Mouse (Mus musculus) heart, embryonic 13.5 days (tissue): ENCODE results near the gene Drg2. TPM values are rescaled to one million over a fixed set of nuclear protein-coding genes. Genes with fewer than 3 reads are reported as not detected.
A peak's percentile ranks its signal among the peaks of the same experiment; 100 is the strongest.

ENCODE experiments used
- ATAC-seq: fragments of 200-750 bp; cut with Nextera tagmentation; 2 replicates; pipeline ENCODE4 v1.8.0; 2017; ENCODE audit warnings: moderate TSS enrichment; ENCODE audit not compliant: insufficient number of reproducible peaks, low FRiP score, low TSS enrichment; ENCODE audit errors: extremely low read depth
- H3K27ac ChIP-seq: fragments of 300-500 bp; sonication (generic); replicated peaks from 2 replicates; pipeline ENCODE4 v1.5.1; 2015; ENCODE audit warnings: moderate library complexity, mild to moderate bottlenecking, inconsistent platforms
- H3K27me3 ChIP-seq: fragments of 300-500 bp; sonication (generic); replicated peaks from 2 replicates; pipeline ENCODE4 v1.6.1; 2015; ENCODE audit warnings: mild to moderate bottlenecking, inconsistent platforms
- H3K36me3 ChIP-seq: fragments of 300-500 bp; sonication (generic); 2 replicates; pipeline ENCODE4 v1.6.1; 2015; ENCODE audit warnings: mild to moderate bottlenecking, inconsistent platforms
- H3K4me1 ChIP-seq: fragments of 300-500 bp; sonication (generic); 2 replicates; pipeline ENCODE4 v1.6.1; 2015; ENCODE audit warnings: inconsistent platforms
- H3K4me2 ChIP-seq: fragments of 300-500 bp; sonication (generic); 2 replicates; pipeline ENCODE4 v1.6.1; 2015; ENCODE audit warnings: inconsistent platforms, mild to moderate bottlenecking, moderate library complexity
- H3K4me3 ChIP-seq: fragments of 300-500 bp; sonication (generic); 2 replicates; pipeline ENCODE4 v1.5.1; 2015; ENCODE audit warnings: moderate library complexity, mild to moderate bottlenecking, inconsistent platforms
- H3K9ac ChIP-seq: fragments of 300-500 bp; sonication (generic); 2 replicates; pipeline ENCODE4 v1.6.1; 2015; ENCODE audit warnings: inconsistent platforms, mild to moderate bottlenecking, moderate library complexity
- H3K9me3 ChIP-seq: fragments of 300-500 bp; sonication (generic); 2 replicates; pipeline ENCODE4 v1.6.1; 2016; ENCODE audit warnings: inconsistent platforms
- WGBS: fragments of 180-500 bp; shearing (Covaris S2); methylation state at CpG from one replicate; pipeline ENCODE4 v1.1.7; 2015; ENCODE audit warnings: mixed read lengths; 5-methylcytosine and 5-hydroxymethylcytosine counted together
- polyA plus RNA-seq: library from polyadenylated mRNA; unstranded; fragments of >200 nt; fragmentation: Nextera tagmentation; extraction: Ambion mirVana; gene quantifications from 2 replicates; pipeline ENCODE4 v1.2.1, GENCODE M21; 2015

Gene Drg2
- polyA plus RNA-seq: 70.9 and 72.3 TPM in 2 replicates

DNA sequence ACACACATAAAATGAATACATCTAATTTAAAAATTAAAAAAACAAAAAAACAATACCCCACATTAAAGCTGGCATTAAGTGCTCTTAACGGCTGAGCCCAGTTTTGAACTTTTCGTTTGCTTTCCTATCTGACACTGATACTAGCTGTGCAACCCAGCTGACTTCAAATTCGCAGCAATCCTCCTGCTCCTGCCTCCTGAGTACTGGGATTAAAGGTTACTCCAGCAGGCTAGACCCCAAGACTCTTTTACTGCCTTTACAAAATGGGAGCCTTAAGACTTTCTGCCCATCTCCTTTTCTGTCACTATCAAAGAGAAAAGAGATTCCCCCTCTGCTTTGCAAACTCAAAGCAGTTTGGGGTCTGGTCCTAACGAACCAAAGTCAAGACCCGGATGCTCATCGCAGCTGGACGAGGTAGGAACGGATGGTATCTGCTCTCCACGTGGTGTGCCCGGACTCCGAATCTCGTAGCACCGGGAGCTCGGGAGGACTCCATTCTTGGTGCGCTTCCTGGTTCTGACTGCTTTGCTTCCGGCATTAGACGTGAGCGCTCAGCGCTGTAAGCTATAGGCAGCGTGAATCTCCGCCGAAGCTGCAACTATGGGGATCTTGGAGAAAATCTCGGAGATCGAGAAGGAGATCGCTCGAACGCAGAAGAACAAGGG is at the start of gene Drg2:
Gene Drg2, plus strand, starts transcription at position 512 of the 665 bp plus-strand sequence.
- 4% methylated on average over 27 of the region's 27 CpGs for WGBS
- peak within 1 kb of the TSS; percentile 81 for H3K4me2 ChIP-seq
- peaks cover 12% of the 10 kb centered on the region for H3K4me1 ChIP-seq
- ATAC-seq: peak; percentile 51; the same call in 1 of the 2 replicates
- H3K27me3 ChIP-seq: no peaks in the 10 kb centered on the region
- no peaks in the 10 kb centered on the region for H3K9me3 ChIP-seq
- H3K9ac ChIP-seq: peak within 1 kb of the TSS; percentile 95
- peak within 1 kb of the TSS; percentile 75 for H3K4me3 ChIP-seq
- peaks cover 32% of the 10 kb centered on the region for H3K36me3 ChIP-seq
- peak within 1 kb of the TSS; percentile 75 for H3K27ac ChIP-seq

DNA sequence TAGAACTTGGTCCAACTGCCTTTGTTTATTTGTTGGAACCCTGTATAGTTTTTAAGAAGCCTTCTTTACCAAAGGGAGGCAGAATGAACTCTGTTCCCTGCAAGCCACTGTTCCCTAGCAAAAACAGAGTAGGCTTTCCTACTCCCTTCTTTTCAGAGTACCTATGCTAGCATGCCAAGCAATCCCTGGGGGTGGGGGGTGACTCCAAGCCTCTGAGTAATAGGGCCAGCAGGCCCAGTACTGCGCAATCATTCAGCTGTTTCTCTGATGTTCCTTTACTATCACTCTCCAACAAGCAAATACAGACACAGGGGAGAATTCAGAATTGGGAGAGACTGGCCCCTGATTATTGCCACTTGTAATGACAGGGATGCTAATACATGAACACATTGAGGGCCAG is 47.8 kb upstream of the Drg2 start:
- Histone ChIP-seq H3K4me2 (no peak overlapping the region), H3K9ac (no peak overlapping the region), H3K27ac (no peak overlapping the region), H3K4me3 (no peak overlapping the region), H3K27me3 (no peaks in the 10 kb centered on the region), H3K36me3 (peaks cover 78% of the 10 kb centered on the region), H3K9me3 (no peaks in the 10 kb centered on the region), H3K4me1 (no peaks in the 10 kb centered on the region)
- WGBS: 97% methylated on average over 1 of the region's 1 CpGs
- no peak for ATAC-seq

DNA sequence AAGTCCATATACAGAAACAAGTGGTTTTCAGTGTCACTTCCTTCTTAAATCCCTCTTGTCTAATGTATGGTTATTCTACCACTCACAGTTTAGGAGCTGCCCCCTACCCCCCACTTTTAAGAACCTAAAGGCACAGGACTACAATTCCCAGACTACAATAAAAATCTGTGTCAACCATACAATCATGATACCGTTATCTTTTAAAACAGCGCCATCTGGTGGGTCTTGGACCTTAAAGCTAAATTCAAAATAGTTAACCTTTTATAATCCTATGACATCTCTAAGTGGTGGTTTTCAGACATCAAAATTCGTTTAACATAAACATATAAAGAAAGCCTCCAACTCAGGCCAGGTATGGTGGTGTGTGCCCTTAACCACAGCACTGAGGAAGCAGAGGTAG is 42.2 kb upstream of the Drg2 start:
- H3K36me3 ChIP-seq: peaks cover 22% of the 10 kb centered on the region
- ATAC-seq: no peak
- no peak overlapping the region for H3K4me3 ChIP-seq
- no peak overlapping the region for H3K4me2 ChIP-seq
- no peaks in the 10 kb centered on the region for H3K9me3 ChIP-seq
- H3K4me1 ChIP-seq: peaks cover 15% of the 10 kb centered on the region
- no peak overlapping the region for H3K9ac ChIP-seq
- 16% methylated on average over 3 of the region's 3 CpGs for WGBS
- H3K27me3 ChIP-seq: no peaks in the 10 kb centered on the region
- H3K27ac ChIP-seq: no peak overlapping the region

DNA sequence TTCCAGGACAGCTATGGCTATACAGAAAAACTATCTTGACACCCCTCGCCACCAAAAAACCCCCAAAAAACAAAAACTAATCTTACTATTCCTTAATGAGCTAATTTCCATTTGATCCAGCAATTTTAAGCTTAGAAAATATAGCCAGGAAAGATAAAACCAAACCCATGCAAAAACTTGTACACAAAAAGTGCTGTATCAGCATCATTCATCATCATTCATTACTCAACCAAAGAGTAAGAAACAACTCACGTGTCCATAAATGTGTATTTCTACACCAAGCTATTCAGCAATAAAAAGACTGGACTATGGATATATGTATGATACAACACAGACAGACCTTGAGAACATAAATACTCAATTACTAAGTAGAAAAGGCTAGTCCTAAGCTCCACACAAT is 41.5 kb upstream of the Drg2 start:
- 81% methylated on average over 2 of the region's 2 CpGs for WGBS
- Histone ChIP-seq H3K27ac (no peak overlapping the region), H3K27me3 (no peaks in the 10 kb centered on the region), H3K4me2 (no peak overlapping the region), H3K4me1 (peaks cover 15% of the 10 kb centered on the region), H3K9ac (no peak overlapping the region), H3K9me3 (no peaks in the 10 kb centered on the region), H3K4me3 (no peak overlapping the region), H3K36me3 (peaks cover 15% of the 10 kb centered on the region)
- ATAC-seq: no peak

DNA sequence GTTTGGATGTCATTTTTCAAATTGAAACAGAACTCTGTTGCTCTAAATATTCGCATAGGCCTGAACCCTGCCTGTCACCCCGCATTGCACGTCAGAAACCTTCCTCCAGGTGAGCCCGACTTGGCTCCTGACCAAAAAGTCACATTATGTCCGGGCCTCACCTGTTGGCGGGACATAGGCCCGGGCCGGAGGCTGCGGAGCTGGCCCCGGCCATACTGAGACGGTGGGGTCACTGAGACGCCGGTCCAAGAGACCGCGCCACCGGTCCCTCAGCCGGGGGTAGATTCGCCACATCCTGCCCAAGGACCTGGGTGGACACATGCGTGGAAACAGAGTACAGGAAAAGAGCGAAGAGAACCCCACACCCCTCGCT is 37.8 kb upstream of the Drg2 start:
- Histone ChIP-seq H3K36me3 (no peaks in the 10 kb centered on the region), H3K4me3 (peak overlapping the region; percentile 98), H3K27me3 (no peaks in the 10 kb centered on the region), H3K9me3 (no peaks in the 10 kb centered on the region), H3K4me2 (peak overlapping the region; percentile 88), H3K9ac (peak overlapping the region; percentile 94), H3K27ac (peak overlapping the region; percentile 76), H3K4me1 (peaks cover 30% of the 10 kb centered on the region)
- peak; percentile 45 for ATAC-seq
- under 1% methylated on average over 21 of the region's 21 CpGs for WGBS

DNA sequence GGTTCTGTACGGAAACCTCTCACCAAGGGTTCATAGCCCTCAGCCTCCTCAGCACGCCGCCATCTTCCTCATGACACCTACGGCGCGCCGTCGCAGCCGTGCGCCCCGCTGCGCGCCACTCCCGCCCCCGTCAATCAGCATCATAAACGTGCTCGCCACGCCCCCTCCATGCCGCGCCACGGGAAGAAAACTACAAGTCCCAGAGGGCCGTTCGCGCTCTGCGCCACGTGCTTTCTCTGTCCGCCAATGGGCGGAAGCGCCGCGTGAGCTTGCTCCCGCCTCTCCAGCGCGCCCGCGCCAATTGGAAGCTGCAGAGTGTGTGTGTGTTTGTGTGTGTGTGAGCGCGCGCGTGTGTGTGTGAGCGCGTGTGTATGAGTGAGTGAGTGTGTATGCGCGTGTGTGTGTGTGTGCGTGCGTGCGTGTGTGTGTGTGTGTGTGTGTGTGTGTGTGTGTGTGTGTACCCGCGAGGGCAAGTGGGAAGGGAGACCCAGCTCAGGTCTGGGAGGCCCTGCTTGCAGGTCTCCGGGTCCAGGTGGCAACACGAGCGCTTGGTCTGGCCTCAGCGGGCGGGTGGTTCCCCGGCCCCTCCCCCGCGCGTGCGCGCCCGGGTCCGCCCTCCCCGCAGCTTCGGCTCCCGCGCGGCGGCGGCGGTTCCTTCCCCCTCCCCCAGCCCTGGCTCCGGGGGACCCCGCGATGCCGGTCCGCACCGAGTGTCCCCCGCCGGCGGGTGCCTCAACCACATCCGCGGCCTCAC is 37.3 kb upstream of the Drg2 start, which contains the start of gene Gid4:
Gene Gid4, plus strand, starts transcription at position 183 of the 754 bp plus-strand sequence.
- Histone ChIP-seq H3K4me3 (peak within 1 kb of the TSS; percentile 98), H3K27me3 (no peaks in the 10 kb centered on the region), H3K9ac (peak within 1 kb of the TSS; percentile 97), H3K4me1 (peaks cover 30% of the 10 kb centered on the region), H3K9me3 (no peaks in the 10 kb centered on the region), H3K27ac (peak within 1 kb of the TSS; percentile 91), H3K36me3 (no peaks in the 10 kb centered on the region), H3K4me2 (peak within 1 kb of the TSS; percentile 88)
- peak; percentile 93 for ATAC-seq
- WGBS: under 1% methylated on average over 67 of the region's 81 CpGs

DNA sequence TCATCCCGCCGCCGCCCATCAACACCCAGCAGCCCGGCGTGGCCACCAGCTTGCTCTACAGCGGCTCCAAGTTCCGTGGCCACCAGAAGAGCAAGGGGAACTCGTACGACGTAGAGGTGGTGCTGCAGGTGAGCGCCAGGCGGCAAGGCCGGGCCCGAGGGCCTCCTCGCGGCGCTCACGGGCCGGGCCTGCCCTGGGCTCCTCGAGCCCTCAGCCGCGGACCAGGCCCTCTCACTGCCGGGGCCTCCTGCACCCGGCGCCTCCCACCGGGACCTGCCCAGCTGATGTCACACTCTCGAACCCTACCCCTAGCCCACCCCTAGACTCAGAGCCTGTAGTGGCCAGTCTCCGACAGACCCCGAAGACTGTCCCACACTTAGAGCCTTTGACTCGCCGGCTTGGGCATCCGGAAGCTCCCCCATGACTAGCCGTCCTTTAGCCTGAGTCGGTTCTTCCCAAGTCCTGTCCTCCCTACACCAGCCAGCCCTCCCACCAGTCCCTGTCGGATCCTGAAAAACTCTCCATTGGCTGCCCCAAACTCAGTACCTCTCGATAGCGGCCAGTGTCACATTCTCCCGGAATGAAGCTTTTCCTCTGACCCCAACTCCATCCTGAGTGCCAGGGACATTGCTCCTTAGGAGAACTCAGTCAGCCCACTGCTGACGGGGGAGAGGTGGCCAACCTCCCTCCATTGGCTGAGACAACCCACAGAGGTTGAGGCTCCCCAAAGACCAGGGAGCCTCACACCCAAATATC is 36.5 kb upstream of the Drg2 start, which contains the start of gene Atpaf2:
Gene Atpaf2, minus strand, starts transcription at position 741 of the 756 bp plus-strand sequence.
- H3K36me3 ChIP-seq: no peaks in the 10 kb centered on the region
- under 1% methylated on average over 39 of the region's 39 CpGs for WGBS
- H3K4me1 ChIP-seq: peaks cover 30% of the 10 kb centered on the region
- peak; percentile 24; the same call in 1 of the 2 replicates for ATAC-seq
- H3K9ac ChIP-seq: peak within 1 kb of the TSS; percentile 97
- H3K27me3 ChIP-seq: no peaks in the 10 kb centered on the region
- peak within 1 kb of the TSS; percentile 91 for H3K27ac ChIP-seq
- H3K4me2 ChIP-seq: peak within 1 kb of the TSS; percentile 88
- H3K4me3 ChIP-seq: peak within 1 kb of the TSS; percentile 98
- H3K9me3 ChIP-seq: no peaks in the 10 kb centered on the region

DNA sequence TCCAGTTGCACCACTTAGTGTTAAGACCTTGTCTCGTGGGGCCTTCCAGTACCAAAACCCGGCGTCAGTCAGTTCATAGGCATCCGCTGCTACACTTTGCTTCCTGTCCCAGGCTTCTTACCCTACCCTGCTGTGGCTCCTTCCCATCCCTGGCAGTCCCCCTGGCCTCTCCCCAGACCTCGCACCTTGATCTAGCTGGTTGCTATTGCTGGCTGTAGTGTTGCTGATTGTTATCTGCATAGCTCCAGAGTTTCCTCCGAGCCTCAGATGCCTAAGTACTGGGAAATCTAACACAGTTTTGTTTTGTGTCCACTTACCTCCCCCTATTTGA is 36.0 kb upstream of the Drg2 start:
- H3K4me2 ChIP-seq: peak overlapping the region; percentile 88
- no peak for ATAC-seq
- H3K27ac ChIP-seq: peak overlapping the region; percentile 91; the same call in 1 of the 2 replicates
- H3K27me3 ChIP-seq: no peaks in the 10 kb centered on the region
- 3% methylated on average over 6 of the region's 6 CpGs for WGBS
- H3K9ac ChIP-seq: peak overlapping the region; percentile 97
- no peaks in the 10 kb centered on the region for H3K9me3 ChIP-seq
- no peaks in the 10 kb centered on the region for H3K36me3 ChIP-seq
- H3K4me3 ChIP-seq: peak overlapping the region; percentile 98
- peaks cover 30% of the 10 kb centered on the region for H3K4me1 ChIP-seq

DNA sequence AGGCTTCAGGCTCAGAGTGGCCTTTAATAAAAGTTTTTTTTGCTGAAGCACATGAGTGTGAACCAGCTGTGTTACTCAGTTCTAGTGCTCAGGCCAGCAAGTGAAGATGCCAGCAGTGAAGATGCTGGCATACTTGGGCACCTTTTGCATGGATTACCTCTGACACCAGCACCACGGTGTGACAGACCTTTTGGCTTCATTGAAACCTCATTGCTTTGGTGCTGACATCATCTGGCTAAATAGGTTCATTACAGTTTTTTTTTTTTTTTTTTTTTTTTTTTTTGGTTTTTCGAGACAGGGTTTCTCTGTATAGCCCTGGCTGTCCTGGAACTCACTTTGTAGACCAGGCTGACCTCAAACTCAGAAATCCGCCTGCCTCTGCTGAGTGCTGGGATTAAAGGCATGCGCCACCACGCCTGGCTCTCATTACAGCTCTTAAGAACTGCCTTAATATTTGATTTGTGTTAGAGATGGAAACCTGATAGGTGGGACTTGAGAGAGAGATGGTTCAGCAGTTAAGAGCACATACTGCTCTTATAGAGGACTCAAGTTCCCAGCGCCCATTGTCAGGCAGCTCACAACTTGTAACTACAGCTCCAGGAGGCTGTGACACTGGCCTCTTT is 32.2 kb upstream of the Drg2 start:
- no peaks in the 10 kb centered on the region for H3K9me3 ChIP-seq
- no peaks in the 10 kb centered on the region for H3K27me3 ChIP-seq
- ATAC-seq: no peak
- 55% methylated on average over 6 of the region's 6 CpGs for WGBS
- H3K9ac ChIP-seq: no peak overlapping the region
- H3K4me3 ChIP-seq: no peak overlapping the region
- H3K4me1 ChIP-seq: peaks cover 15% of the 10 kb centered on the region
- no peak overlapping the region for H3K27ac ChIP-seq
- peaks cover 25% of the 10 kb centered on the region for H3K36me3 ChIP-seq
- no peak overlapping the region for H3K4me2 ChIP-seq

DNA sequence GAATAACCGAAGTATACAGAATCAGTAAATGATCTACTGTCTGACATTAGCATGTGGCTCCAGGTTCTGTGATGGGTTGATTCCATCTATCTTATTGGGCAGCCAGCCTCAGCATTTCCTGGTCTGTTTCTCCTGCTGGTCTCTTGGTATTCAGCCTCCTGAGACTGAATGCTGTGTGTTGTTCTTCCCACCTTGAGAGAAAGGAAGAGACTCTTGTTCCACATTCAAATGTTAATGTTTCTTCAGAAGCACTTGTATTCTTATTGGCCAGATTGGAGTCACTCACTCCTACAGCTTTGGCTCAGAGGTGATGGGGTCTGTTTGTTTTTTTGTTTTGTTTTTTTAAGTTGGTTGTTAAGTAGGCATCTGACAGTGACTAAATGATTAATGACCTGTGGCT is 31.4 kb upstream of the Drg2 start:
- H3K4me3 ChIP-seq: no peak overlapping the region
- peaks cover 34% of the 10 kb centered on the region for H3K36me3 ChIP-seq
- H3K4me2 ChIP-seq: no peak overlapping the region
- H3K9ac ChIP-seq: no peak overlapping the region
- WGBS: 90% methylated on average over 1 of the region's 1 CpGs
- H3K27me3 ChIP-seq: no peaks in the 10 kb centered on the region
- no peak for ATAC-seq
- no peaks in the 10 kb centered on the region for H3K9me3 ChIP-seq
- no peak overlapping the region for H3K27ac ChIP-seq
- peaks cover 17% of the 10 kb centered on the region for H3K4me1 ChIP-seq

DNA sequence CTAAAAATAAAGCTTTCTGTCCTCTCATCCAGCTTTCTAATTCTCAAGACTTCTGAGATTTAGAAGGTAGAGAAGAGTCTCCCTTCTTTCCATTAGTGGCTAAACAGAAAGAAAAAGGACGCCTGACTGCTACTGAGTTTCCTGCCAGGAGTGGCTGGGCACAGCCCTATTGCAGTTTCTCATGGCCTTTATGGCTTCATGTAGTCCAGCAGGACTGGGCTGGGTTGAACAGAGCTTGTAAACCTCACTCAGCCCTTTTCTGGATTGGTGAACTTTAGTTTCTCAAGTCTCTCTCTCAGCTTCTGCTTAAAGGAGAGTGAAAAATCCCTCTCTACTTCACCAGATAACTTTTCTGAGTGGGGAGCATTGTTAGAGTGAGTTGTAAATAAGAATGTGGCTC is 28.0 kb upstream of the Drg2 start:
- Histone ChIP-seq H3K4me2 (no peak overlapping the region), H3K9me3 (no peaks in the 10 kb centered on the region), H3K4me3 (no peak overlapping the region), H3K9ac (no peak overlapping the region), H3K27me3 (no peaks in the 10 kb centered on the region), H3K27ac (no peak overlapping the region), H3K4me1 (0 out of 2 replicates have a peak, but pooled peaks cover 2% of the 10 kb centered on the region), H3K36me3 (peaks cover 62% of the 10 kb centered on the region)
- no peak for ATAC-seq
- 76% methylated on average over 1 of the region's 1 CpGs for WGBS
